Mouse (Mus musculus): ENCODE measurements around the gene Camsap2.

Gene Camsap2

DNA sequence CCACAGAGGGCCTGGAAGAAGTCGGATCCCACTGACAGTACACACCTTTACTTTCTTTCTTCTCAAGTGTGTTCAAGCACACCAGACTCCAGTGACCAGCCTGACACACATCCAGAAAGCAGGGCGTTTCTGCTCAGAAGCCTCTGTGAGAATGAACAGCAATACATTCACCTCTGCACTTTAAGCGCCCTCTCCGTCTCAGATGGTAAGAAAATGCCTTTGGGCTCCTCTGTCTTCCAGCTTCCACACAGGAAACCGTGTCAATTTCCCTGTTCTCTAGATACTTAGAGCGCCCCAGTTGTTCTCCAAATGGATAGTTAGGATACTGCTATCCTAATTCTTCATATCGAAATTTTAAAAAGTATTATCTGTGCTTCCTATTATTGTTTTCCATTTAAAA is 2.2 kb downstream of the Camsap2 start:
- peak; percentile 7 for DNase-seq

DNA sequence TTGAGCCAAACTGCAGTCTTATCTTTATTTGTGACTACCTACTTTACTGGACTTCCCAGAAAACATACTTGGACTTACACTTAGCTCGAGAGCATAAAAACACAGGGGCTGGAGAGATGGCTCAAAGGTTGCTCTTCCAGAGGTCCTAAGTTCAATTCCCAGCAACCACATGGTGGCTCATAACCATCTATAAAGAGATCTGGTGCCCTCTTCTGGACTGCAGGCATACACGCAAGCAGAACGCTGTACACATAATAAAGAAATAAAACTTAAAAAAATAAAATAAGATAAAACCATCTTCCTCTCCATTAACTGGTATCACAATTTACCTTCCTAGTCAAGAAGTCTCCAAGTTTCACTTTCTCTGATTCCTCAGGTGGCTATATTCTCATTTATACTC is 5.4 kb downstream of the Camsap2 start:
- no peak for DNase-seq

DNA sequence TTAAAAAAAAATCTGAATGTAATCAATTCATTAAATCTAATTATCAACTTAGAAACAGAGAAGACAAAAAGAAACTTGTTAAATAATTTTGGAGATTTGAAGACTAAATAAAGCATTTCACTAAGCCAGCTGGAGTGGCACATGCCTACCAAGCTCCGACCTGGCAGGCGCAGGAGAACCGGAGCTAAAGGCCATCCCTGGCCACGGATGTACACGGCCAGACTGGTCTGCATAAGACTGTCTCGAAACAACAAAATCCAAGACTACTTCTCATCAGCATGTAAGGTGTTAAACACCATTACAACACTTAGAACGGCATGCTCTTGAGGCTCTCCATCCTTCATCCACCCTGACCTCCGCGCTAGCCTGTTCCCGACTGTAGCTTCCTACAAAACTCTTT is 11.2 kb downstream of the Camsap2 start:
- no peak for DNase-seq

DNA sequence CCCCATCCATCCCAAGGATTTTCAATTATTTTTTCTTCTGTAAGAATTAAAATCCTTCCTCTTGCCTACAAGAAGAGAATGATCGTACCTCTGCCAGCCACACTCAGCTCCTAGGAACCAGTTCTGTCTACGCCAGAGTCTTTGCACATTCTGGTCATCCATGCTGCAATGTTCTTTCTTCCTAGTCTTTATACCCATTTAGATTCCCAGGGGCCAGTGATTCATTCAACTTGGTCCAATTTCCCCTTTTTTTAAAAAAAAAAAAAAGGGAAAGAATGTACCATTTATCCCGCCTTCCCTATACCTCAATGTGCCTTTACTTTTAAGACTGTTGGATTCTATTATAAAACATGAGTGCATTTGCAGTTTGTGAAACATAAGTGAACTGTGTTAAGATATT is 12.4 kb downstream of the Camsap2 start:
- no peak for DNase-seq

DNA sequence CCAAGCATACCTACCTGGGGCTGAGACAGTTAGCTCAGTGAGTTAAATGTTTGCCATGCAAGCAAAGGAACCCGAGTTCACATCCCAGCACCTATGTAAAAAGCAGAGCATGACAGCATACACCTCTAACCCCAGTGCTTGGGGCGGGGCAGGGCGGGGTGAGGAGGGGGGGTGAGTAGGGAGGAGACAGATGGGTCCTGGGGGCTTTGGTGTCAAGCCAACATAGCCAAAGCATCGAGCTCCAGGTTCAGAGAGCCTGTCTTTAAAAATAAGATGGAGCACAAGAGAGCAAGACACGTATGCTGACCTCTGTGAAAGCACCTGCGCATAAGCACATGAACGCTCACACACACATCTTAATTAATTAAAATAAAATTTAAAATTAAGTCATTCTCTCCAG is 12.8 kb downstream of the Camsap2 start:
- no peak for DNase-seq

DNA sequence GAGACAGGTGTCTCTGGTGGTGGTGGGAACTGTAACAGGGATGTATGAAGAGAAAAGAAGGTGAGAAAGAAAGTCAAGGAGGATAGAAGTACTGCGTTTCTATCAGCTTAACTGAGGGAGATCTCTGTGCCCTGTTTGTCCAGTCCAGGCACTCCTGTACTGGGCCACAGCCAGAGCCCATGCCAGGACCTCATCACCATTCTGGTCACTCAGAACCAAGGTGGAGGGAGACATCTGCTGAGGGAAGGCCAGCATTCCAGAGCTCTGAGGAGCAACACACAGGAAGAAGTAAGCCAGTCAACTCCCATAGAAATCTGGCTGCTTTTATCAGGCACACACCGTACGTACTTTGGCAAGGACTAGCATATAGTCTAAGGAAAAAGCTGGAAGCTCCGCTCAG is 14.1 kb downstream of the Camsap2 start:
- DNase-seq, result no peak

DNA sequence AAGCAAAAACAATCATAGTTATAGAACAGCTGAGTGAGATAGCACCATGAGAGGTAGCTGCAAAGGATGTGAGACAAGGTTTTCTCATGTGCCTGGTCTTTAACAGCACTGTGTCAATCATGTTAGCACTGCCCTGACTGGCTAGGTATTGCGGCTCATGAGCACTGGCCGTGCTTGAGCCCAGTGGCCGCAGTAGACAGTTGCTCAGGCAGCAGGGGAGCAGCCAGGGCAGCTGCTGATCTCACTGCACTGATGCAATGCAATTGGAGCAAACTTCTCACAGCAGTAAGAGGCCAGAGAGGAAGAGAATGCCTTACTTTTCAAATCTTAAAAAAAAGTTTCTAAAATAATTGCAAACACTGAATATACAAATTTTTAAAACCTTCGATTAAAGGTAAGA is 16.5 kb downstream of the Camsap2 start:
- DNase-seq, result no peak

DNA sequence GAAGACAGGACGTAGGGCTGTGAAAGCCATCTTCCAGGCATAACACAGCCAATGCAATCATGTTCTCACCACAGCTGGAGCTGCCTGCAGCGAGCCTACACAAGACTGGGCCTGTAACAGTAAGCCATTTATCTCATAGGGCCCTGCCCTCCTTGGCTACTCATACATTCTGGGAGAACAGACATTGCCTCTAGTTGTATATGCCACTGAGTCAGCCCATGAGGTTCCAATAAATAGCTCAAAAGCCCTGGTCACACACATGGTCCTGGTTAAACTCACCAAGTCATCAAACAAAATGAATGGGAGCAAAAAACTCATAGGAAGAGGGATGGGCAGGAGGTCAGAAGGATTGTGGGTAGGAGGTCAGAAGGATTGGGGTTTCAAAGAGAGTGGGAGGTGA is 17.3 kb downstream of the Camsap2 start:
- DNase-seq, result no peak

DNA sequence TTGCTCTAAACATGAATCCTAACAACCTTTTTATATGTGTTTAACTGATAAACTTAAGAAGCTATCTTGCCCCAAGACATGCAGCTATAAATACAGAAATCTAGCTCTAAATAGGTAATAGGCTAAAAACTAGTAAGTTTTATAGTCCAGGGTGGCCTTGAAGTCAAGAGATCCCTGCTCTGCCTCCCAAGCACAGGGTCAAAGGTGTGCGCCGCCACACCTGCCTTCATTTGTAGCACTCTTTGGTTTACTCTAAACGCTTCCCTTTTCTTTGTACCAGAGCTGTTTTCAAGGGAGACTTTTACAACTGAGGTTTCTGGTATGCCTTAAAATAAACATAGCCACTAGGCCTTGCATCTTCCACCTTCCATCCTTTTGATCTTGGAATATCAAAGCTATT is 18.3 kb downstream of the Camsap2 start:
- DNase-seq, result no peak

DNA sequence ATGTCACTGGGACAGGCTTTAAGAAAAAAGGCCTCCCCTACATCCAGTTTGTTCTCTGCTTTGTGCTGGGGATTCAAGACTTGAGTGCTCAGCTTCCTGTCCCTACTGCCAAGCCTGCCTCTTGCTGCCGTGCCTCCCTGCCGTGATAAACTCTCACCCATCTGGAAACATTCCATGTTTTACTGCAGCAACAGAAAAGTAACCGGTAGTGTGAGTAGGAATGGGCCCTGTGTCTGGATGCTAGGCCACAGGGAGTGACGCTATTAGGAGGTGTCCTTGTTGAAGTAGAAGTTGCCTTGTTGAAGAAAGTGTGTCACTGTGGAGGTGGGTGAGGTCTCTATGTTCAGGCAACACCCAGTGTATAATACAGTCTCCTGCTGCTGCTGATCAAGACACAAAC is 20.0 kb downstream of the Camsap2 start:
- peak; percentile 7 for DNase-seq

DNA sequence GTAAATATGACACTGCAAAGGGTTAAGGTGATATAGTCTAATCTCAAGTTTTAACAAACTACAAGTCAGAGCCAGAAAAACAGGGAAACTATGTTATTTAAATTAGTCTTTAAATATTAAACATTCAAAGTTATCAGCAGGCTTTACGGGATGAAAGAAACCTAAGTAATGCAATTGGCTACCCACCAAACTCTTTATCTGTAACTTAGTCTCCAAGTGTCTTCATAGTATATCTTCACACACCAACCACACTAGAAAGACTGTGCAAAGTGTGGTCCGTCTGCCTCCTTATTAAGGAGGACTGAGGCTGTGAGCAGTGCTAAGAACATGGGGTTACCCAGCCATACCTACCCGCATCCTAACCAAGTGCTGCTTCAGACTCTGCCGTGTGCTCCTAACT is 23.6 kb downstream of the Camsap2 start:
- no peak for DNase-seq

DNA sequence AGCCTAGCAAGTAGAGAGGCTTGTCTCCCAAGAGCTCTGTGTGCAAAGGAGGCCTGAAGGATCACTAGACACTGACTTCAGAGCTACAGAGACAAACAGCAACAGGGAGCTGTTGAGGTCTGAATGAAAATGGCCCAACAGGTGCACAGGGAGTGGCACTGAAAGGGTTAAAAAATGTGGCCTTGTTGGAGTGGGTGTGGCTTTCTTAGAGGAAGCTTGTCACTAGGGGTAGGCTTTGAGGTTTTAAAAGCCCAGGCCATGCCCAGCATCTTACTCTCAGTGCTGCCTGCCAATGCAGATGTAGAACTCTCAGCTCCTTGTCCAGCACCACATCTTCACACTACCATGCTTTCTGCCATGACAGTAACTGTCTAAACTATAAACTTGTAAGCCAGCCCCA is 29.6 kb downstream of the Camsap2 start:
- no peak for DNase-seq

DNA sequence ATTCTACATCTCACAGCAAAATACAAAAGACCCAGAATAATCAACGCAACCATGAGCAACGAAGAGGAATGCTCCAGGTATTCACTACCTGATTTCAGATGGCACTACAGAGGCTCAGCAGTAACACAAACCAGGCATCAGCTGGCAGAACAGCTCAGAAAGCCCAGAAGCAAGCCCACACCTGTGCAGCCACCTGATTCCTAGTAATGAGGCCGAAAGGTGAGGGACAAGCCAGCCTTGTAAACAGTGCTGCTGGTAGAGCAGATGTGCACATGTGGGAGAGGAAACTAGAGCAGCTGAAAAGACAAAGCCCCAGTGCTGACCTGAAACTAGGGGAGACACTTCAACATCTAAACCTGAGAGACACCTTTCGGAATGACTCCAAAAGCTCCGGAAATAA is 36.7 kb downstream of the Camsap2 start:
- no peak for DNase-seq

DNA sequence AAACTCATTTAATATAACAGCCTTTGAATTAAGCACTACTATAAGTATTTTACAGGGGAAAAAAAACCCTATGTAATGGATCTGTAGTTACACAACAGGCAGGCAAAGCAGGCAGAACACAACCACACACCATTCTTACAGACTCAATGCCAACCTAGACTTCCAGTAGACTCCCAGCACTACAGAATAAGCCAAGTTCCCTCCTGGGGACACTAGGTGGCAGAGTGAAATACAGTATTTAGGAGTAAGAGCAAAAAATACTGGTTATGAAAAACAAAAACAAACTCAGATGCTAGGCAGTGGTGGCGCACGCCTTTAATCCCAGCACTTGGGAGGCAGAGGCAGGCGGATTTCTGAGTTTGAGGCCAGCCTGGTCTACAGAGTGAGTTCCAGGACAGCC is 39.5 kb downstream of the Camsap2 start:
- peak; percentile 45 for DNase-seq

DNA sequence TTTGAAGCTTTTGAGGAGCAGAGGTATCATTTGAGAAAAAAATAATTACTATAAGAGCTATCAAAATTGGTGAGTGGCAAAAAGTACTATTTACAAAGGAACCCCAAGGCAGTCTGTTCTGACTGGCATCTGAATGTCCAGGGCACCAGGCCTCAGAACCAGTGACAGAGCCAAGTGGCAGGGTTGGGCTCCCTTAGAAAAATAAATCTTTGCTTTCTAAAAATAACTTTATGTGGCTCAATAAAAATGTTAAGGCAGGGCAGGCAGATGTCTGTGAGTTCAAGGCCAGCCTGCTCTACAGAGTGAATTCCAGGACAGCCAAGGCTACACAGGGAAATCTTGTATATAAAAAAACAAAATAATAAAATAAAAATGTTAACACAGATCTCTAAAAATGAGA is 51.9 kb downstream of the Camsap2 start:
- DNase-seq, result no peak

DNA sequence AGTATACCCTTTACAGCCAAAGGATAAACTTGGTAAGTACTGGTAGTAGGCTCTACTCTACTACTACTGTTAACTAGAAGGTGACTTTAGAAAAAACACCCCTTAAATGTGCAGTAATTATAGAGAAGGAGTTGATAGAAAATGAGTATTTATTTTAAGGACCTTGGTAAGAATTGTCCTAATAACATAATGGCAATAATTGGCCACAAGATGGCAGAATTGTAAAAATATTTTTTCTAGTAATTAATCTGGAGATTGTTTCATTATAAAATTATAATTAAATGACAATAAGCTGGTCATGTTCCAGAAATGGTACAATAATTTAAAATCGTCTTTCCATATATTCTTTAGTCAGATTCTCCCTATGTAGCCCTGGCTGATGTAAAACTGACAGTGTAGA is 56.1 kb downstream of the Camsap2 start:
- DNase-seq, result no peak

DNA sequence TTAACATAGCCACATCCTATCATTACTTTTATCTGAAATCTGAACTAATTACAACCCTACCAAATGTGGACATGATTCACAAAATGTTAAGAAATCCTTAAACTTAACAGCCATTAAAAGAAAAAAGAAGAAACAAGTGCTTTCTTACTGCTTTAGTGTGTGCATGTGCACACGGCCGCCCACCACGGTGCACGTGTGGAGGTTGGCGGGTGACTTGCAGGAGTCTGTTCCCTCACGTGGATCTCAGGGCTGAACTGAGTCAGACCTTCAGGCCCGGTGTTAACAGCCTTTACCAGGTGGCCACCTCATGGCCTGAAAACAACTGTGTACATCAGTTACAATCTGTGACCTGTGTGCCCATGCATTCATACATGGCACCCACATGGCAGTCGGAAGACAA is 68.5 kb downstream of the Camsap2 start:
- DNase-seq, result no peak

DNA sequence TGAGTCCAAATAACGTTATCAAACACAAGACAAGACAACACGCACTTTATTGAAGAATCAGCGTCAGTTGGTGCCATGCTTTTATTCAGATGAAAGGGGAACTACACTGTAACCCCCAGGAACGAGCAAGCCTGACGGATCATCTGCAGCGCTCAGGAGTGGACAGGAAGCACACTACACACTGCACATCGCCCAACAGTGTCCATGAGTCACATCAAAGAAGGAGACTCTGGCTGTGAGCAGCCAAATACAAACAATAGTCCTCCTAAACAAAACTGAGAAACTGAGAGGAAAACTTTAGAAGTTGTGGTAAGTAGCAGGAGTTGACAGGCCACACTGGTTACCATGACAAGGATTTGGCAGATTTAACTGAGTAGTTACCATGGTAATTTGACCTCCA is 77.7 kb downstream of the Camsap2 start:
- no peak for DNase-seq

DNA sequence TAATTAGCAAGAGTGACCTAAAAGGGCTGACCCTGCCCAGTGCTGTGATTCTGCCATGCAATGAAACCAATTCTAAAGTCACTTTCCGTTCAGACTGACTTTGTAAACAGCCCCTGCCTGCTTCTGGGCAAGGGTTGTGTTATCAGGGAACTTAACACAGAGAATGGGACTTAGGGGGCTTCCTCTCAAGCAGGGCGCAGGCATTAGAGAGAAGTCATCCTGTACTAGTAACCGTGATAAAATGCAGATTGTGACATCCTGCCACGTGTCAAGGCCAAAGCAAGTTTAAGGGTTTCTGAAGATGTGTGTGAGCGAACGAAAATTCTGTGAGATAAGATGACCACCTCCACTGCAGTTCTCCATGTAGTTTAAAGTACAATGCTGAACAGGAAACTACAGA is 79.8 kb downstream of the Camsap2 start:
- DNase-seq, result no peak

DNA sequence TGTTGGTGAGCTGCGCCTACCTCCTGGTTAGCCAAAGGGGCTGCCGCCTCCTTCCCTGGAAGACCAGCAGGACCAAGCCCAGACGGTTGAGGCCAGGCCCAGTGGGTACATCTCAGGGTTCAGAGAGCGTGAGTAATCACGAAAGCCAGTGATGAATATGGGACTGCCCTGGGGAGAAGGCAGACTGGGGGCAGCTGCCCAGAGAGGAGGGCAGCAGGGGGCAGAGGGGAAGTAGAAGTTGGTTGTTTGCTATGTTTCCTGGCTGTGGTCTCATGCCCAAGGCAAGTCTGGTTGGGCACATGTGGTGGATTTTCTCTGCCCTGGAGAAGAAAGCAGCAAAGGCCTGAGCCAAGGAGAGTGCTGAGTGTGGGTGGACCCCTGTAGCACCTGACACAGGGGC is 82.5 kb downstream of the Camsap2 start:
- DNase-seq, result no peak

DNA sequence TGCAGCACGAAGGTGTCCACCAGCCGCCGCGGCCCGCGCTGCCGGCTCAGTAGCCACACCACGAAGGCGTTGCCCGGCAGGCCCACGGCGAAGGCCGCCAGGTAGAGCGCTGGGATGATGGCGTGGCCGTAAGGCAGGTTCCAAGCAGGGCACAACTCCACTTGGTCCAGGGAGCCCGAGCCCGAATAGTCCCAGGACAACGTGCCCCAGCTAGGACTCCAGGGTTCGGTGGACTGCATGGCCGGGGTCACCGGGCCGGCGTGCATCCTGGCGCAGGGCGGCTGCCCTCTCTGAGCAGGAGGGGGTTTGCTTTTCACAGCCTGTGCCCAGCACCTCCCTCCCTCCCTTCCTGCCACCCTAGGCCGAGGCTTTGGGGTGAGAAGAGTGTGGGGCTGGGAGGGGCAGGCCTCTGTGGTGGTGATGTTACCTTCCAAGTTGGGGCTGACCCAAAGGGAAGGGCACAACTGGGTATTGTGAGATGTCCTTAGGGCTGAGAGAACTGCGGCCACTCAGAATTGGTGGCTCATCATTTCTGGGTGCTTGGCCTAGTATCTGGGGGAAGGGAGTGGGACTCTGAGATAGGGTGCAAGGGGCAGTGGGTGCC is 85.2 kb downstream of the Camsap2 start, which contains the start of gene Gpr25:
TSS of gene Gpr25 (minus strand) at position 239 of the 604 bp plus-strand sequence.
- no peak for DNase-seq

DNA sequence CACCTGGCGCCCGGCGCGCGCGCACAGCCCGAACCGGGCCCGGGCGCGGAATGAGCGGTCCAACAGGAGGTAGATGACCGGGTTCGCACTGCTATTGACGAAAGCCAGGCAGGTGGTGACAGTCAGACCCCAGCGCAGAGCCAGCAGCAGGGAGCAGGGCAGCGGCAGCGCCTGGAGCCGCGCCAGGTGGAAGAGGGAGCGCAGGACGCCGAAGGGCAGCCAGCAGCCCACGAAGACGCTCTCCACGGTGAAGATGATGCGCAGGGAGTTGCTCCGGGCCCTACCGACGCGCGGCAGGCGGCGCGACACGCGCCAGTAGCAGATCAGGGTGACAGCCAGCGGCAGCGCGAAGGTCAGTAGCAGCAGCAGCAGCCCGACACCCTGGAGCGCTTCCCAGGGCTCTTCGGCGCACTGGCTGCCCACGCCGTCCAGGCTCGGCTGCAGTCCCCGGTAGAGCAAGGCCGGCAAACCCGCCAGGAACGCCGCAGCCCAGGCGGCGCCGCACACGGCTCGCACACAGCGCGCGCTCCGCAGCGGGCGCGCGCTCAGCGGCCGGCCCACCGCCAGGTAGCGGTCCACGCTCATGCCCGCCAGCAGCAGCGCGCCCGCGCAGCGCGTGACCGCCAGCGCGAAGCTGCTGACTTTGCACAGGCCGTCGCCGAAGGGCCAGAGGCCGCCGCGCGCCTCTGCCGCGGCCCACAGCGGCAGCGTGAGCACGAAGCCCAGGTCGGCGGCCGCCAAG is 85.8 kb downstream of the Camsap2 start:
- peak; percentile 44 for DNase-seq

DNA sequence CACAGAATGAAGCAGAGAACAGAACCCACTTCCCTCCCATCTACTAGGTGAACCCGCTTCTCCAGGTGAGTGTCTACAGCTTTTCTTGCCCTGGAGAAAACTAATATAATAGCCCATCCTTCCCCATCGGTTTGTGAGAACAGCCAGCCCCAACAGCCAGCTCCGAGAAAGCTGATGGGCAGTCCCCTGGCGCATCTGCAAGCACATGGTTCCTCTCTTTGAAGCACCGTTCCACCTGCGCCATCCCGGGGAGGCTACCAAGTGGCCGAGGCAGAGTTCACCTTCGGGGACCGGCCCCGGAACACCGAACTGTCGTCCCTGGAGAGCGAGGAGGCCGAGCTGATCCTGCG is 86.4 kb downstream of the Camsap2 start:
- DNase-seq, result no peak

DNA sequence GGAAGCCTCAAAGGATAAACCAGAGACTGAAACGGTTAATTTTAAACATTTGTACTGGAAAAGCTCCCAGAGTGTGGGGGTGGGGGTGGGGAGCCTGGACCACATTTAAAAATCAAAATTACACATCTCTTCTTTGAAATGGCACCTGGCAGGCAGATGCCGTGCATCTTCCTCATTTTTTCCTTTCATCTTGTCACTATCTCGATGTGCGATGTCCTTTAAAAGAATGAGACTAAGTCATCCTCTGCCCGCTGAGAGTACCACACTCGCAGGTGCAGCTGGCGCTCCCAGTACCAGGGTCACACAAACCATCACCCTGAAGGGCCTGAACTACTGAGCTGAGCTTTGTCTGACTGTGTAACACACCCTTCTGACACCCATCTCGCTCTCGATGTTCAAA is 87.4 kb downstream of the Camsap2 start:
- no peak for DNase-seq

DNA sequence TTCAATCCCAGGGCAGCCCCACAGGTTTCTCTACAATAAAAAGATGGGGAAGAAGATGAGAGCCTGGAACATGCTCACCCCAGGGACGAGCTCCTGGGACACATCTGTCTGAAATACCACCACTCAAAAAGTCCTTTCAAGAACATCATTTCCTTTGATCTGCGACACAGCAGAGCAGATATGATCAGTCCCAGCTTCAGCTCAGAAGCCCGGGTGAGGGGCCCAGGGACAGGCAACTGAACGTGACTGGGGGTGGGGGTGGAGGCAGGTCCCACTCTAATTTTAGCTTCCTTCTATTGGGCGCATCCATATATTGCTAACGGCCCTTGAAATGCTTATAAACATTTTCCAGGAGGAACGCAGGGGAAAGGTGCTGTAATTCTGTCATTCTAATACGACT is 90.2 kb downstream of the Camsap2 start:
- no peak for DNase-seq
